Mouse (Mus musculus): ENCODE results near the gene S1pr1.

The S1pr1 gene

GRCm38 (mm10) chr3:115715900-115716515 is 1.1 kb upstream of the S1pr1 start:
- ChIA-PET CTCF (interaction anchor here in 1 of 4 experiments (1.3 to 1.6 kb wide), 2 partner anchors 172 to 221 kb away, joined by 3 to 5 read pairs; partner anchors contain the start of gene Dph5), POLR2A (interaction anchor here in 2 of 4 experiments (1.0 to 2.9 kb wide), 5 partner anchors 16 to 291 kb away, joined by 3 to 14 read pairs (median 4); partner anchors contain the start of genes Dph5 (in 2 of the 2), Extl2 (in 1 of the 2) and Slc30a7 (in 1 of the 2))

- CTCF ChIA-PET = interaction anchor here in 3 of 4 experiments (0.6 to 1.6 kb wide), 4 partner anchors 11 to 548 kb away, joined by 3 to 5 read pairs (median 3); partner anchors contain the start of gene Dph5 (in 1 of the 3)
- POLR2A ChIA-PET = interaction anchor here (0.6 to 2.9 kb wide), 10 partner anchors 23 to 223 kb away, joined by 3 to 14 read pairs (median 4); partner anchors contain the start of gene Dph5 (in 3 of the 4)
These were observed 830 bp downstream of the S1pr1 start for GRCm38 (mm10) chr3:115714049-115714435.

- ChIA-PET POLR2A (interaction anchor here in 2 of 4 experiments (0.6 to 1.4 kb wide), 7 partner anchors 22 to 223 kb away, joined by 3 to 5 read pairs (median 3); partner anchors contain the start of gene Dph5 (in 1 of the 2)), CTCF (interaction anchor here (0.6 to 1.7 kb wide), 28 partner anchors 8 to 619 kb away, joined by 3 to 15 read pairs (median 4); partner anchors contain the start of genes Dph5 (in 2 of the 4), Extl2 (in 1 of the 4) and Slc30a7 (in 1 of the 4))
These were observed 1.3 kb downstream of the S1pr1 start for GRCm38 (mm10) chr3:115713417-115714048.

- POLR2A ChIA-PET = interaction anchor here in 3 of 4 experiments (0.5 to 1.3 kb wide), 6 partner anchors 18 to 175 kb away, joined by 3 to 5 read pairs (median 3); partner anchors contain the start of gene Dph5 (in 3 of the 3)
- CTCF ChIA-PET = interaction anchor here (0.6 to 1.7 kb wide), 37 partner anchors 8 to 619 kb away, joined by 3 to 15 read pairs (median 3); partner anchors contain the start of genes Dph5 (in 2 of the 4), Extl2 (in 1 of the 4) and Slc30a7 (in 1 of the 4)
These were observed 2.1 kb downstream of the S1pr1 start for GRCm38 (mm10) chr3:115712808-115713200.

- ChIA-PET CTCF (interaction anchor here (0.6 to 1.7 kb wide), 36 partner anchors 7 to 620 kb away, joined by 3 to 15 read pairs (median 3); partner anchors contain the start of genes Dph5 (in 2 of the 4), Extl2 (in 1 of the 4) and Slc30a7 (in 1 of the 4)), POLR2A (interaction anchor here in 3 of 4 experiments (0.5 to 1.3 kb wide), 5 partner anchors 17 to 176 kb away, joined by 3 to 5 read pairs (median 3); partner anchors contain the start of gene Dph5 (in 3 of the 3))
These were observed 2.7 kb downstream of the S1pr1 start for GRCm38 (mm10) chr3:115711924-115712807.

GRCm38 (mm10) chr3:115711393-115711792 is 3.5 kb downstream of the S1pr1 start:
- CTCF ChIA-PET = no interaction called here
- POLR2A ChIA-PET = interaction anchor here in 1 of 4 experiments (0.6 kb wide), 1 partner anchor 998 kb away, joined by 3 read pairs; no protein-coding TSS in a partner anchor

- CTCF ChIA-PET = no interaction called here
- POLR2A ChIA-PET = interaction anchor here in 1 of 4 experiments (0.7 to 1.0 kb wide), 3 partner anchors 10 to 215 kb away, joined by 3 read pairs; no protein-coding TSS in a partner anchor
These were observed 4.8 kb downstream of the S1pr1 start for GRCm38 (mm10) chr3:115710051-115710450.

- ChIA-PET CTCF (no interaction called here), POLR2A (interaction anchor here in 1 of 4 experiments (1.0 to 1.7 kb wide), 3 partner anchors 11 to 12 kb away, joined by 3 to 4 read pairs (median 3); no protein-coding TSS in a partner anchor)
These were observed 5.7 kb downstream of the S1pr1 start for GRCm38 (mm10) chr3:115709118-115709574.

GRCm38 (mm10) chr3:115706736-115707135 is 8.1 kb downstream of the S1pr1 start:
- POLR2A ChIA-PET = interaction anchor here in 1 of 4 experiments (0.6 kb wide), 1 partner anchor 17 kb away, joined by 3 read pairs; no protein-coding TSS in a partner anchor
- CTCF ChIA-PET = interaction anchor here in 2 of 4 experiments (0.6 to 0.8 kb wide), 2 partner anchors 15 to 46 kb away, joined by 3 to 11 read pairs; no protein-coding TSS in a partner anchor

GRCm38 (mm10) chr3:115704254-115704908 is 10.5 kb downstream of the S1pr1 start:
- ChIA-PET POLR2A (no interaction called here), CTCF (interaction anchor here in 2 of 4 experiments (0.7 to 0.9 kb wide), 2 partner anchors 8 to 68 kb away, joined by 3 to 4 read pairs; no protein-coding TSS in a partner anchor)

- POLR2A ChIA-PET = no interaction called here
- CTCF ChIA-PET = interaction anchor here in 1 of 4 experiments (0.7 kb wide), 1 partner anchor 67 kb away, joined by 4 read pairs; no protein-coding TSS in a partner anchor
These were observed 11.2 kb downstream of the S1pr1 start for GRCm38 (mm10) chr3:115703720-115704119.

GRCm38 (mm10) chr3:115702089-115702488 is 12.8 kb downstream of the S1pr1 start:
- CTCF ChIA-PET = interaction anchor here in 1 of 4 experiments (2.5 kb wide), 1 partner anchor 11 kb away, joined by 12 read pairs; no protein-coding TSS in a partner anchor
- POLR2A ChIA-PET = interaction anchor here in 2 of 4 experiments (0.6 kb wide), 2 partner anchors 173 to 662 kb away, joined by 3 to 4 read pairs; no protein-coding TSS in a partner anchor

GRCm38 (mm10) chr3:115695194-115695891 is 19.5 kb downstream of the S1pr1 start:
- POLR2A ChIA-PET = interaction anchor here in 3 of 4 experiments (0.9 to 1.4 kb wide), 6 partner anchors 11 to 193 kb away, joined by 3 to 8 read pairs (median 4); partner anchors contain the start of genes Dph5 (in 1 of the 3) and S1pr1 (in 1 of the 3)

GRCm38 (mm10) chr3:115694168-115694567 is 20.7 kb downstream of the S1pr1 start:
- ChIA-PET POLR2A (interaction anchor here in 1 of 4 experiments (1.2 kb wide), 1 partner anchor 19 kb away, joined by 3 read pairs; no protein-coding TSS in a partner anchor), CTCF (interaction anchor here in 2 of 4 experiments (0.9 to 1.4 kb wide), 3 partner anchors 19 to 647 kb away, joined by 3 read pairs; no protein-coding TSS in a partner anchor)

More at GRCm38 (mm10) chr3:115695194-115695891, 19.5 kb downstream of the S1pr1 start:
- CTCF ChIA-PET = interaction anchor here in 3 of 4 experiments (0.6 to 2.0 kb wide), 3 partner anchors 17 to 645 kb away, joined by 3 to 5 read pairs (median 4); no protein-coding TSS in a partner anchor

GRCm38 (mm10) chr3:115693390-115693789 is 21.5 kb downstream of the S1pr1 start:
- ChIA-PET POLR2A (interaction anchor here in 1 of 4 experiments (0.6 to 0.8 kb wide), 3 partner anchors 25 to 195 kb away, joined by 3 to 4 read pairs (median 3); partner anchors contain the start of gene Dph5), CTCF (interaction anchor here in 2 of 4 experiments (0.6 to 1.0 kb wide), 3 partner anchors 19 to 290 kb away, joined by 3 read pairs; no protein-coding TSS in a partner anchor)
